Mouse (Mus musculus) Patski (cell line): ENCODE data around the gene Sv2a. TPM values are rescaled to one million over a fixed set of nuclear protein-coding genes. Genes with fewer than 3 reads are reported as not detected.
"Not testable (repeated sequence)": the region's sequence is repeated elsewhere in the genome, so short reads cannot be mapped to it uniquely, and the experiment has no call there.

Experiments used
- ATAC-seq: fragments of 100-300 bp; one replicate; pipeline ENCODE4 v1.8.0; 2021
- CTCF ChIA-PET: fragments of 350-600 bp; sonication (Branson Sonifier 250); formaldehyde crosslinking; loops from one replicate; lab custom pipeline; 2022; ENCODE audit warnings: inconsistent platforms; lab: Charles Lee
- POLR2A ChIA-PET: fragments of 350-600 bp; sonication (Branson Sonifier 250); formaldehyde crosslinking; loops from one replicate; lab custom pipeline; 2022; ENCODE audit warnings: antibody characterized with exemption, inconsistent platforms; lab: Charles Lee
- DNase-seq: peaks from one replicate; pipeline ENCODE4 v3.0.0-alpha.2; 2011; ENCODE audit warnings: low read depth, low spot score
- H3K27me3 ChIP-seq: fragments of 371-371 bp; one replicate; pipeline ENCODE4 v1.5.1; 2021
- CTCF ChIP-seq: fragments of 100-300 bp; IDR thresholded peaks from one replicate; pipeline ENCODE4 v1.5.1; 2021
- in situ Hi-C: fragments of 300-500 bp; cut with MboI; formaldehyde crosslinking; loops from 3 replicates; pipeline ENCODE4 v1.11.1; 2018; ENCODE audit warnings: low pct_unique_long_range_greater_than_20kb, mixed read lengths
- polyA plus RNA-seq: library from polyadenylated mRNA; unstranded; gene quantifications from one replicate; pipeline ENCODE4 v1.2.3, GENCODE M21; 2021

The Sv2a gene
- polyA plus RNA-seq, 1 experiment from 2014 or later: 13.8 TPM

GRCm38 (mm10) chr3:96192977-96193376 is 12.0 kb downstream of the Sv2a start:
- no peak for TF ChIP-seq CTCF
- DNase-seq (no peak), ATAC-seq (no peak)
- ChIA-PET POLR2A (interaction anchor here (1.3 to 2.1 kb wide), 2 partner anchors 11 to 32 kb away, joined by 4 to 7 read pairs; partner anchors contain the start of gene Mtmr11), CTCF (interaction anchor here (0.9 to 1.9 kb wide), 5 partner anchors 14 to 123 kb away, joined by 3 to 6 read pairs (median 4); no protein-coding TSS in a partner anchor)
- in situ Hi-C loops: no loop called here
- H3K27me3 ChIP-seq: no peaks in the 10 kb centered on the region

GRCm38 (mm10) chr3:96194966-96195365 is 14.0 kb downstream of the Sv2a start:
- in situ Hi-C loops: no loop called here
- POLR2A ChIA-PET: interaction anchor here (0.6 to 3.7 kb wide), 3 partner anchors 21 to 25 kb away, joined by 3 to 20 read pairs (median 3); partner anchors contain the start of genes Bola1, Hist2h2ab and Sf3b4
- ATAC-seq (no peak), DNase-seq (no peak)
- CTCF ChIA-PET: interaction anchor here (1.2 kb wide), 1 partner anchor 11 kb away, joined by 5 read pairs; no protein-coding TSS in a partner anchor
- H3K27me3 ChIP-seq: no peaks in the 10 kb centered on the region
- TF ChIP-seq CTCF: no peak

GRCm38 (mm10) chr3:96195616-96196313 is 14.8 kb downstream of the Sv2a start:
- no peak for TF ChIP-seq CTCF
- ATAC-seq (no peak), DNase-seq (no peak)
- POLR2A ChIA-PET: interaction anchor here (0.7 to 3.7 kb wide), 8 partner anchors 10 to 48 kb away, joined by 3 to 20 read pairs (median 8); partner anchors contain the start of genes Bola1, Hist2h2ab, Hist2h2ac and Hist2h2be
- in situ Hi-C loops: no loop called here
- CTCF ChIA-PET: interaction anchor here (0.6 to 4.8 kb wide), 6 partner anchors 12 to 129 kb away, joined by 3 to 60 read pairs (median 4); partner anchors contain the start of genes Bola1, Hist2h2ab, Hist2h2ac and Hist2h2be
- no peaks in the 10 kb centered on the region for H3K27me3 ChIP-seq

GRCm38 (mm10) chr3:96196437-96197128 is 15.6 kb downstream of the Sv2a start:
- in situ Hi-C loops: no loop called here
- no peaks in the 10 kb centered on the region for H3K27me3 ChIP-seq
- DNase-seq: no peak
- ChIA-PET CTCF (interaction anchor here (0.6 to 4.8 kb wide), 7 partner anchors 14 to 130 kb away, joined by 3 to 60 read pairs (median 3); partner anchors contain the start of genes Bola1, Hist2h2ab, Hist2h2ac and Hist2h2be), POLR2A (interaction anchor here (0.6 to 3.7 kb wide), 12 partner anchors 9 to 83 kb away, joined by 3 to 20 read pairs (median 5); partner anchors contain the start of genes Bola1, Hist2h2ab, Hist2h2ac and Hist2h2be)
- ATAC-seq: no peak
- no peak for TF ChIP-seq CTCF

- DNase-seq (peak; percentile 61), ATAC-seq (peak; percentile 90)
- in situ Hi-C loops: no loop called here
- ChIA-PET POLR2A (interaction anchor here (0.6 to 3.7 kb wide), 12 partner anchors 10 to 227 kb away, joined by 3 to 20 read pairs (median 5); partner anchors contain the start of genes Bola1, Hist2h2ab, Hist2h2ac and Hist2h2be), CTCF (interaction anchor here (0.8 to 4.8 kb wide), 5 partner anchors 13 to 36 kb away, joined by 3 to 60 read pairs (median 3); partner anchors contain the start of genes Bola1, Hist2h2ab, Hist2h2ac and Hist2h2be)
- no peak for TF ChIP-seq CTCF
- H3K27me3 ChIP-seq: no peaks in the 10 kb centered on the region
Observed at GRCm38 (mm10) chr3:96197129-96197749, 16.3 kb downstream of the Sv2a start.

- no peak for ATAC-seq
- in situ Hi-C loops: no loop called here
Observed at GRCm38 (mm10) chr3:96198181-96198580, 17.2 kb downstream of the Sv2a start.

GRCm38 (mm10) chr3:96198601-96199251 is 17.8 kb downstream of the Sv2a start:
- POLR2A ChIA-PET: interaction anchor here (1.0 to 3.7 kb wide), 7 partner anchors 11 to 37 kb away, joined by 3 to 20 read pairs (median 4); partner anchors contain the start of genes Bola1, Hist2h2ab, Hist2h2ac and Hist2h2be
- H3K27me3 ChIP-seq, in situ Hi-C loops, DNase-seq, ATAC-seq: not testable (repeated sequence)
- CTCF ChIA-PET: interaction anchor here (1.6 to 4.8 kb wide), 3 partner anchors 12 to 20 kb away, joined by 5 to 60 read pairs (median 9); partner anchors contain the start of genes Bola1 and Hist2h2ab

More at GRCm38 (mm10) chr3:96198181-96198580, 17.2 kb downstream of the Sv2a start:
- TF ChIP-seq CTCF: no peak
- no peaks in the 10 kb centered on the region for H3K27me3 ChIP-seq
- ChIA-PET POLR2A (interaction anchor here (0.6 to 3.7 kb wide), 6 partner anchors 11 to 228 kb away, joined by 3 to 20 read pairs (median 11); partner anchors contain the start of genes Bola1, Hist2h2ab, Hist2h2ac and Hist2h2be), CTCF (interaction anchor here (0.8 to 4.8 kb wide), 6 partner anchors 12 to 37 kb away, joined by 3 to 60 read pairs (median 7); partner anchors contain the start of genes Bola1, Hist2h2ab, Hist2h2ac and Hist2h2be)
- no peak for DNase-seq

GRCm38 (mm10) chr3:96199731-96200130 is 18.8 kb downstream of the Sv2a start:
- ChIA-PET CTCF (interaction anchor here (0.5 to 4.8 kb wide), 4 partner anchors 11 to 22 kb away, joined by 3 to 60 read pairs (median 7); partner anchors contain the start of genes Bola1 and Hist2h2ab), POLR2A (interaction anchor here (1.0 kb wide), 2 partner anchors 12 to 19 kb away, joined by 3 to 4 read pairs; partner anchors contain the start of genes Bola1 and Hist2h2ab)
- ATAC-seq (no peak), DNase-seq (no peak)
- in situ Hi-C loops: no loop called here
- no peak for TF ChIP-seq CTCF
- H3K27me3 ChIP-seq: no peaks in the 10 kb centered on the region
